Mouse (Mus musculus): ENCODE measurements at regions not wholly inside any gene's neighbourhood (a gene's known extent, or its start where the extent isn't known, plus 50 kb on each side); places are given as distances from the start of the nearest gene placed in this dataset.
"Not testable (repeated sequence)": the region's sequence is repeated elsewhere in the genome, so short reads cannot be mapped to it uniquely, and the experiment has no call there.

DNA sequence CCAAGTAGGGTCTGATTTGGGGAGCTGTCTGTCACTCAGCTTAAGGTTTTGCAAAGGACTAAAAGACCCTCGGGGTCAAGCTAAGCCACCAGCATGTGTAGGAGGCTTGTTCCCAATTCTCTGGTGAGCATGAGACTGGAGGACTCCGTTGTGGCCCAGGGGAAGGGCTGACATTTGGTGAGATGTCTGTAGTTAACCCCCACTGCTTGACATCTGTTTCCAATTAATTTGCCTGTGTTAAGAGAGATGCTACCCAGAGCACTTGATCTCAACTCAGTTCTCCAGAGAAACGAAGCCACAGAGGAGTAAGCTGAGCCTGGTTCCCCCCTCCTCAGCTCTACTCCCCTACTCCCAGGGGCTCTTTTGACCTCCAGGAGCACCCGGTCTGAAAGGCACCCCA lies 100.2 kb upstream of the Top1 start:
- no peak for TF ChIP-seq CTCF (IDR thresholded peaks at IDR 0.05; ENCODE audit: borderline replicate concordance, extremely low read depth, insufficient read depth, insufficient read length)
- TF ChIP-seq POLR2A (IDR thresholded peaks at IDR 0.05; ENCODE audit: borderline replicate concordance, extremely low read depth, insufficient read depth, insufficient read length, poor library complexity, severe bottlenecking): no peak
- DNase-seq (ENCODE audit: low read depth): peak; percentile 33

DNA sequence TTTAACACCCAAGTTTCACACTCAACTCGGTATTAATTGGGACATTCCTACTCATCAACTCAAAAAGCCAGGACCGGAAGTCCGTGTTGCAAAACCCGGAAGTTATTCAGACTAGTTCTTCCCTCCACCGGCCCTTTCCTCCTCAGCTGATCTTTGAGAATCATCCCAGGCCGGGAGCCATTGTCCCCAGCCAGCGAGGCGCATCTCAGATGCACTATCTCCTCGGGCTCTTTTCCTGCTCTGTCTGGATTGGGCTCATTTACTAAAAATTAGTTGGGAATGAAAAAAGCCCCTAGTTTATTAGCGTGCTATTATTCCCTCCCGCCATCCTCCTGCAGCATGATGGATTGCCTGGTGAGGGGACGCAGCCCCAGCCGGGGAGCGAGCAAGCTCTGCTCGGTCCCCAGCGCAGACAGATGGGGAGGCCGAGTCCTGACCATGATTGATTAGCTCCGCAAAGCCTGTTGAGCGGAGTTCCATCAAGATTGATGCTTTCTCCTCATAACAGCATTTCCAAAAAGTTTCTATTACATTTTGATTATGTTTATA lies 93.5 kb upstream of the Top1 start:
- TF ChIP-seq POLR2A (IDR thresholded peaks at IDR 0.05; ENCODE audit: borderline replicate concordance, extremely low read depth, insufficient read depth, insufficient read length, poor library complexity, severe bottlenecking): no peak
- TF ChIP-seq CTCF (IDR thresholded peaks at IDR 0.05; ENCODE audit: borderline replicate concordance, extremely low read depth, insufficient read depth, insufficient read length): no peak
- DNase-seq (ENCODE audit: low read depth): no peak

DNA sequence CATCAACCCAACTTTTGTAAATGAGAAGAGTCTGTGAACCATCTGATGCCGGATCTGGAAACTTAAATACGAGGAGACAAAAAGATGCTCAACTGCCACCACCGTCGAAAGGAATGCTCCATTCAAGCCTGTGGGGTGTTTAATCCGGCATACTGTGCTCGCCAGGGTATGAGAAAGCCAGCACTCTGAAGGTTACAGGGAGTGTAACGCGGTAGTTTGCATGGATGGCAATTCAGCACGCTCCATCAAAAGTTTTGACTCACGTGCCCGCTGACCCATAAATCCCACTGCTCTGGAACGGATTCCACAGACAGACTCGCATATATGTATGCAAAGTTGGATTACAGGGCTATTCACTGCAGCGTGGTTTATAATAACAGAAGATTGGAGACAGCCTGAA lies 84.0 kb upstream of the Top1 start:
- peak; percentile 34 for DNase-seq (ENCODE audit: low read depth)
- TF ChIP-seq CTCF (IDR thresholded peaks at IDR 0.05; ENCODE audit: borderline replicate concordance, extremely low read depth, insufficient read depth, insufficient read length) (no peak), POLR2A (IDR thresholded peaks at IDR 0.05; ENCODE audit: borderline replicate concordance, extremely low read depth, insufficient read depth, insufficient read length, poor library complexity, severe bottlenecking) (no peak)

DNA sequence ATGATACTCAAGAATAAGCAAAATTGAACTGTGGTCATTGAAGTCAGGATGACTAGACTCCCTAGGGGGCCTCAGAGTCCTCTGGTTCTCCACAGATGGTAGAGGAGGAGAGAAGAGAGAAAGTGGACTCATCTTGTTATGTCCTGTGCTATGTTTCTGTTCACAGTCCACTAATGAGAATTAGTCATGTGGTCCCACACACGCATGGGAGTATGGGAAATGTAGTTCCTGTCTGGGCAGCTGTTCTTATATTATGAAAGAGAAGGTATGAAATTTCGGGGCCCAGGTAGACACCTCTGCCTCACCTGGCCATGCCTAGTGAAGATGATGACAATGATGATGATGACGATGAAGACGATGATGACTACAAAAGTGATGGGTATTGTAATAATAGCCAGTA lies 77.9 kb upstream of the Top1 start:
- no peak for TF ChIP-seq CTCF (IDR thresholded peaks at IDR 0.05; ENCODE audit: borderline replicate concordance, extremely low read depth, insufficient read depth, insufficient read length)
- no peak for TF ChIP-seq POLR2A (IDR thresholded peaks at IDR 0.05; ENCODE audit: borderline replicate concordance, extremely low read depth, insufficient read depth, insufficient read length, poor library complexity, severe bottlenecking)

DNA sequence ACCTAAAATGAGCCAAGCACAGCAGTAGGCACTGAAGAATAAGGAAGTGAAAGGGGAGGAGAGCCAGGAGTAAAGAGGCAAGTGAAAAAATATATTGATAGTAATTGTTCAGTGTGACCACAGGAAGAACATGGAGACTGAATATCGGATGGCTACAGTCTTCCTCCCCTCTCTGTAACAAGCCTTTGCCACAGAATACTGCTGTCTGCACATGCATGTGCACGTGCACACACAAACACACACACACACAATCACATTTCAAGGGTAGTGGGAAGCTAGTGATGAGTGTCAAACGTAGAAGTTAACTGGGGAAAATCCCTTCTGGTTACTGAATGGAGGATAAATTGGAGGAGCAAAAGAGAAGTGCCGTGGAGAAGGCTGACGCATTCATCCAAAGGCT lies 76.2 kb upstream of the Top1 start:
- TF ChIP-seq CTCF (IDR thresholded peaks at IDR 0.05; ENCODE audit: borderline replicate concordance, extremely low read depth, insufficient read depth, insufficient read length) (no peak), POLR2A (IDR thresholded peaks at IDR 0.05; ENCODE audit: borderline replicate concordance, extremely low read depth, insufficient read depth, insufficient read length, poor library complexity, severe bottlenecking) (no peak)
- DNase-seq (ENCODE audit: low read depth): no peak

More for the DNA sequence above, 77.9 kb upstream of the Top1 start:
- no peak for DNase-seq (ENCODE audit: low read depth)

DNA sequence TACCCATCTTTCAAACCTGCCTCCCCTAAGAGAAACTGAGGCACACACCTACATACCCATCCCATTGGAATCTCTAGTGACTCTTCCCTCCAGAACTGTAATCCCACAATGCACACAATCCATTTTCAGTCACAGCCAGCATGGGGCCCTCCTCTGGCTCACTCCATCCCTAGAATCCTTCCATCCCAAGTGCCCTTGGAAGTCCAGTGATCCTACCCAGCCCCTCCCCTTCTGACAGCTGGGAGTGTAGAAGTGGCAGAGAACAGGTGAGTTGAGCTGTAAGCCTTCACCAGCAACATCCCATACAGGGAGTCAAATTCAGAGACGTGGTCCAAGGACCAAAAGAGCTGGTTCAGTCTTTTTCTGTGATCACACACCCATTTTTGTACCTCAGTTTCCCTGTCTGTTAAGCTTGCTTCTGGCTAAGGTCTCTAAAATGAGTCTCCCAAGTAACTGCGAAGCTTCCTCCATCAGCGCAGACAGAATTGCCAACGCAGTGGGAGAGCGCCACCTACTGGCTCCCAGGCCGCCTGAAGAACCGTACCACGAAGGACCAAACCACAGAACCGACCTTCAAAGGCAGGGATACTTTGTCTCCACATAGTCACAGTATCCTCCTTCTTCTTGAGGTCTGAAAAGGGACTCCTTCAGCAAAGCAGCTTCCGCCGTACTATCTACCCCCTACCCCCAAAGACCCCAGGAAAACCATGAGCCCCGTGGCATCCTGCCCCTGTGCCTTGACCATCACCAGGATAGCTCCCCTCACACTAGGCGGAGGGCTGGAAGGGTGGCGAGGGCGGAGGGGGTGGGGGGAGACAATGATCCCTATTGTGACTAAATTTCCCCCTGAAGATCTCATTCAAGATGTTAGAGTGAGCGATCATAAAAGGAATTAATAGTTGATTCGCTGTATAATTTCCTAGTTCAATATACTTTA lies 67.0 kb upstream of the Top1 start:
- peak; percentile 99 for TF ChIP-seq CTCF (IDR thresholded peaks at IDR 0.05; ENCODE audit: borderline replicate concordance, extremely low read depth, insufficient read depth, insufficient read length)
- no peak for TF ChIP-seq POLR2A (IDR thresholded peaks at IDR 0.05; ENCODE audit: borderline replicate concordance, extremely low read depth, insufficient read depth, insufficient read length, poor library complexity, severe bottlenecking)
- peak; percentile 94 for DNase-seq (ENCODE audit: low read depth)

DNA sequence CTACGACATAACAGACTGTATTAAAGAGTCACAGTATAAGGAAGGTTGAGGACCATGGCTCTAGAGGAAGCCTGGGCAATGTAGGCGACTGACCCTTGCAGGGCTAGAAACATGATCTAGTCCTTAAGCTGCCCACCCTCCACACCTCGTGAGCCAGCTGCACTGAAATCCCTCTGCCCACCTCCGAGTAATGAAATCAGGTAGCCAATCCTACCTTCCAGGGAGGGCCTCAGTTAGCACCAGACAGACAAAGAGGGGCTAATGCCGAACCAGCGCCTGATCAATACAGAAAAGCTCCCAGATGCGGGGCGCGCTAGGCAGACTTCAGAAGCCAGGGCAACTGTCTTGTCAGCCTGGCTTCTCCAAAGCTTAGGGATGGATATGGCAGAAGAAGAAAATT lies 65.4 kb upstream of the Top1 start:
- DNase-seq (ENCODE audit: low read depth): no peak
- TF ChIP-seq POLR2A (IDR thresholded peaks at IDR 0.05; ENCODE audit: borderline replicate concordance, extremely low read depth, insufficient read depth, insufficient read length, poor library complexity, severe bottlenecking) (no peak), CTCF (IDR thresholded peaks at IDR 0.05; ENCODE audit: borderline replicate concordance, extremely low read depth, insufficient read depth, insufficient read length) (no peak)

DNA sequence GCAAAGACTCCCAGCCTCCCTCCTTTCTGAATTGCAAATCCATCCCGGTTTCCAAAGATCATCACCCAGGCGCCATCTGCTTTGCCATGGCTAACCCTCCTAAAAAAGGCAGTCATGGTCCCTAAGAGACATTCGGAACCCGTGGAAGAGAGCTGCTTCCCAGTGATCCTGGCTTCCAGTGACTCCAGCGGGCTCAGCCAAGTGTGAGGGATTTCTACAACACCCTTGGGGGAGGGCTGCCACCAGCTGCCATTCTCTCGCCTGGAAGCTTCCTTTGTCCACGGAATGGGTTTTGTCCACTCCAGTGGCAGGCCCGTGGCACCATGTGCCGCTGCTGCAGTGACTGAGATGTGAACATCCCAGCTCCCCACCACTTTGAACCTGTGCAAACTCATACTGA lies 64.7 kb upstream of the Top1 start:
- DNase-seq (ENCODE audit: low read depth): peak; percentile 77
- TF ChIP-seq POLR2A (IDR thresholded peaks at IDR 0.05; ENCODE audit: borderline replicate concordance, extremely low read depth, insufficient read depth, insufficient read length, poor library complexity, severe bottlenecking) (no peak), CTCF (IDR thresholded peaks at IDR 0.05; ENCODE audit: borderline replicate concordance, extremely low read depth, insufficient read depth, insufficient read length) (no peak)

DNA sequence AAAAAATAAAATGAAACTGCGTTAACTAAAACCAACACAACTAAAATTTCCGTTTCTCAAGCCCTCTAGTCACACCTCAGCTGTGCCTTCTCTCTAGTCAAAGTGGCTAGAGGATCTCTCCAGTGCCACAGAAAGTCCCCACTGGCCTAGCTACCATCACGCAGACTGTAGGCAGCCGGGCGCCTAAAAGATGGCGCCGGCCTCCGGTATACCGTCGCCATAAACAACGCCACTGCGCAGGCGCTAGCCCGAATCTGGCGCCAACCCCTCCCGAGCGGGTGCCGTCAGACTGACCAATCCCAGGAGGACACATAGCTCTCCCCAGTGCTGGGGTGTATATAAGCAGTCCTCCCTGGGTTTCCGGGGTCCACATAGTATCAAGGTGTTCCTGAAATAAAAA lies 62.7 kb upstream of the Top1 start:
- DNase-seq (ENCODE audit: low read depth): not testable (repeated sequence)

DNA sequence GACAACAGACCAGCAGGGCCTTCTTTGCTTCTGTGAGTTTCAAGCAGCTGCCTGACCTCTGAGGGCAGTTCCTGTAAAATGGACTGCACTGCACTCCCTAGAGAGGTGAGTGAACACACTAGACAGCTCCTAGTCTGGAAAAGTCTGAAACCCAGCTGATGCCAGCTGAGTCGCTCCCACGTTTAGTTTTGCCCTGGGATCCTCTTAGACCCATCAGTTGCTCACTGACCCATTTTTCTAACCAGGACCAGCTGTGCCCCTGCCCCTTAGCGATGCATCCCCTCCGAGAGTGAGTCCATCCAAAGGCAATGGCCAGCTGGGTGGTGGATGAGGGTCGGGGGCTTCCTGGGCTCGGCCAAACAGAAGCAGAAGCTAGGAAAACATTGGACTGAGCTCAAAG lies 62.2 kb upstream of the Top1 start:
- no peak for DNase-seq (ENCODE audit: low read depth)
- TF ChIP-seq POLR2A (IDR thresholded peaks at IDR 0.05; ENCODE audit: borderline replicate concordance, extremely low read depth, insufficient read depth, insufficient read length, poor library complexity, severe bottlenecking): no peak
- TF ChIP-seq CTCF (IDR thresholded peaks at IDR 0.05; ENCODE audit: borderline replicate concordance, extremely low read depth, insufficient read depth, insufficient read length): no peak

DNA sequence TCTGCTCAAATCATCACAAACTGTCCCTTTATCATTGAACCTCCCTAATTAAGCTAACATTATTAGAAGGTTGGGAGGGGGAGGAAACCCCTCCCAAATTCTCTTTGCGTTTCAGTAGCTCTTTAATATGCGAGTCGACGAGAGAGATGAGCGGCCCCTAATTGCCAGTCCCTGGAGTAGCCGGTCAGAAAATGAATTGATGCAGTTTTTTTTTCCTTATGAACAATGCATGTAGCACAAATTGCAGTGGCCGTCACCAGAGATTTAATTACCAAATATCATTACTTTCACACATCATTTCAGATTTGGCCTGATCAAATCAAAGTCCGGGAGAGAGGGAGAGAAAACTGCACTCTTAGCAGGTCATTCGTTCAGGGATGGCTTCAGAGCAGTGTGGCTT lies 61.1 kb upstream of the Top1 start:
- TF ChIP-seq POLR2A (IDR thresholded peaks at IDR 0.05; ENCODE audit: borderline replicate concordance, extremely low read depth, insufficient read depth, insufficient read length, poor library complexity, severe bottlenecking): no peak

More for the DNA sequence above, 61.1 kb upstream of the Top1 start:
- DNase-seq (ENCODE audit: low read depth): peak; percentile 50
